ENCODE assay signal across 8 mouse cellular contexts in genomic region chr17:25077771-25078372, GRCm38 (mm10). TPM values are rescaled to one million over a fixed set of nuclear protein-coding genes. Genes with fewer than 3 reads are reported as not detected.
DNase-seq lines count a peak whose midpoint lies in the region; ATAC-seq and TF ChIP-seq lines count a peak whose summit lies in the region.

No protein-coding gene starts in this region.

- TF ChIP-seq CTCF in cortical plate, adult 2 months (IDR thresholded peaks at IDR 0.05; ENCODE audit: extremely low read depth, insufficient read depth, low read length), result no peak
- no peak for TF ChIP-seq CTCF in kidney, postnatal 0 days (IDR thresholded peaks at IDR 0.05; ENCODE audit: low read depth)

- peak; percentile 66 for DNase-seq in urinary bladder, postnatal 14 days (ENCODE audit: low spot score)
- DNase-seq in urinary bladder, postnatal 10 days (ENCODE audit: low spot score), result no peak
- peak; percentile 64 for DNase-seq in kidney, postnatal 0 days (ENCODE audit: low spot score)
- DNase-seq in liver, embryonic 13.5 days, result no peak
- DNase-seq in right cerebral cortex, adult 2 months (ENCODE audit: low spot score in 2 of 2), result peak; percentile 41 to 43

- no peaks in the 10 kb centered on the region for H3K27me3 ChIP-seq in heart, embryonic 13.5 days (replicated peaks)
- no peaks in the 10 kb centered on the region for H3K27me3 ChIP-seq in kidney, postnatal 0 days (ENCODE audit: insufficient read depth, low read length)
- H3K27me3 ChIP-seq in liver, embryonic 13.5 days, result no peaks in the 10 kb centered on the region

- no peaks in the 10 kb centered on the region for H3K9me3 ChIP-seq in heart, embryonic 13.5 days
- no peaks in the 10 kb centered on the region for H3K9me3 ChIP-seq in kidney, postnatal 0 days (replicated peaks; ENCODE audit: low read length)
- no peaks in the 10 kb centered on the region for H3K9me3 ChIP-seq in liver, embryonic 13.5 days (replicated peaks)

- peak overlapping the region; percentile 64 for H3K4me2 ChIP-seq in heart, embryonic 13.5 days
- peak overlapping the region; percentile 63 for H3K4me2 ChIP-seq in kidney, postnatal 0 days (ENCODE audit: low read length)
- 0 out of 2 replicates have a peak overlapping the region, but pooled peaks have one; percentile 17 for H3K4me2 ChIP-seq in liver, embryonic 13.5 days

- peaks cover 11% of the 10 kb centered on the region; the same call in 1 of the 2 replicates for H3K36me3 ChIP-seq in heart, embryonic 13.5 days
- no peaks in the 10 kb centered on the region for H3K36me3 ChIP-seq in kidney, postnatal 0 days (ENCODE audit: insufficient read depth, low read length)
- no peaks in the 10 kb centered on the region for H3K36me3 ChIP-seq in liver, embryonic 13.5 days

- H3K9ac ChIP-seq in heart, embryonic 13.5 days, result peak overlapping the region; percentile 74
- H3K9ac ChIP-seq in kidney, postnatal 0 days (ENCODE audit: low read depth, low read length), result peak overlapping the region; percentile 65; the same call in 1 of the 2 replicates
- no peak overlapping the region for H3K9ac ChIP-seq in liver, embryonic 13.5 days

- peaks cover 12% of the 10 kb centered on the region for H3K4me1 ChIP-seq in cortical plate, adult 2 months (ENCODE audit: control insufficient read depth, insufficient read depth, low read length)
- H3K4me1 ChIP-seq in heart, embryonic 13.5 days, result peaks cover 58% of the 10 kb centered on the region
- H3K4me1 ChIP-seq in kidney, postnatal 0 days (replicated peaks; ENCODE audit: insufficient read depth, low read length), result peaks cover 8% of the 10 kb centered on the region; the same call in 1 of the 2 replicates
- peaks cover 13% of the 10 kb centered on the region for H3K4me1 ChIP-seq in liver, embryonic 13.5 days (replicated peaks)

- no peak overlapping the region; the same call in 1 of the 2 replicates for H3K27ac ChIP-seq in cortical plate, adult 2 months (ENCODE audit: insufficient read depth, low read length)
- H3K27ac ChIP-seq in heart, embryonic 13.5 days (replicated peaks), result peak overlapping the region; percentile 80
- peak overlapping the region; percentile 8; the same call in 1 of the 2 replicates for H3K27ac ChIP-seq in kidney, postnatal 0 days
- H3K27ac ChIP-seq in liver, embryonic 13.5 days, result peak overlapping the region; percentile 21; the same call in 1 of the 2 replicates

- TF ChIP-seq POLR2A in cortical plate, adult 2 months (IDR thresholded peaks at IDR 0.05; ENCODE audit: extremely low read depth, insufficient read depth, low read length), result no peak

- peak overlapping the region; percentile 7; the same call in 1 of the 2 replicates for H3K4me3 ChIP-seq in cortical plate, adult 2 months (ENCODE audit: insufficient read depth, low read length)
- peak overlapping the region; percentile 53 for H3K4me3 ChIP-seq in heart, embryonic 13.5 days
- H3K4me3 ChIP-seq in kidney, postnatal 0 days (replicated peaks; ENCODE audit: low read depth, low read length), result peak overlapping the region; percentile 42
- no peak overlapping the region for H3K4me3 ChIP-seq in liver, embryonic 13.5 days (replicated peaks)

- no peak; the same call in 1 of the 2 replicates for ATAC-seq in heart, embryonic 13.5 days (ENCODE audit: extremely low read depth, insufficient number of reproducible peaks, low FRiP score, low TSS enrichment)
- ATAC-seq in kidney, postnatal 0 days (replicated peaks; ENCODE audit: low FRiP score, low read depth), result no peak
- no peak for ATAC-seq in liver, embryonic 13.5 days (ENCODE audit: low read depth)
- ATAC-seq in erythroid progenitor cell, adult 5-6 weeks (replicated peaks; ENCODE audit: low FRiP score, poor library complexity, severe bottlenecking), result no peak

- 42% methylated on average over 13 of the region's 13 CpGs for WGBS in heart, embryonic 13.5 days
- 46% methylated on average over 13 of the region's 13 CpGs for WGBS in kidney, postnatal 0 days
- 68% methylated on average over 13 of the region's 13 CpGs for WGBS in liver, embryonic 13.5 days (ENCODE audit: insufficient replicate concordance)

RNA-seq across cellular contexts. Expression of gene Tmem204, which starts 5.5 kb away (rescaled TPM):
- polyA plus RNA-seq in cortical plate, adult 2 months (2012; rRNA removed), result 17.8 and 19.4 TPM in 2 replicates
- polyA plus RNA-seq in heart, embryonic 13.5 days (2015; fragmentation: Nextera tagmentation; extraction: Ambion mirVana), result 18.0 and 19.4 TPM in 2 replicates
- 54.5 and 59.9 TPM in 2 replicates for polyA plus RNA-seq in kidney, postnatal 0 days (2015; fragmentation: Nextera tagmentation; extraction: Ambion mirVana)
- polyA plus RNA-seq in liver, embryonic 13.5 days (2015; fragmentation: Nextera tagmentation; extraction: Ambion mirVana), result 5.2 and 5.6 TPM in 2 replicates
- total RNA-seq in erythroid progenitor cell, adult 5-6 weeks (2015; ENCODE audit: low replicate concordance), result not detected in 2 replicates
- not detected in 2 replicates for total RNA-seq in erythroid progenitor cell, adult 5-6 weeks (2017; ENCODE audit: low replicate concordance)

RNA-seq across cellular contexts. Expression of gene Telo2, which starts 37.9 kb away (rescaled TPM):
- 18.5 and 24.8 TPM in 2 replicates for polyA plus RNA-seq in cortical plate, adult 2 months (2012; rRNA removed)
- 25.1 and 29.0 TPM in 2 replicates for polyA plus RNA-seq in heart, embryonic 13.5 days (2015; fragmentation: Nextera tagmentation; extraction: Ambion mirVana)
- polyA plus RNA-seq in kidney, postnatal 0 days (2015; fragmentation: Nextera tagmentation; extraction: Ambion mirVana), result 24.2 and 24.7 TPM in 2 replicates
- polyA plus RNA-seq in liver, embryonic 13.5 days (2015; fragmentation: Nextera tagmentation; extraction: Ambion mirVana), result 16.3 and 18.2 TPM in 2 replicates
- 3.2 and 5.0 TPM in 2 replicates for total RNA-seq in erythroid progenitor cell, adult 5-6 weeks (2015; ENCODE audit: low replicate concordance)
- total RNA-seq in erythroid progenitor cell, adult 5-6 weeks (2017; ENCODE audit: low replicate concordance), result 10.5 and 42.6 TPM in 2 replicates

RNA-seq across cellular contexts. Expression of gene Ptx4, which starts 42.7 kb away (rescaled TPM):
- polyA plus RNA-seq in cortical plate, adult 2 months (2012; rRNA removed), result 0.19 and 0.34 TPM in 2 replicates
- 0.11 and 0.15 TPM in 2 replicates for polyA plus RNA-seq in heart, embryonic 13.5 days (2015; fragmentation: Nextera tagmentation; extraction: Ambion mirVana)
- not detected in 2 replicates for polyA plus RNA-seq in kidney, postnatal 0 days (2015; fragmentation: Nextera tagmentation; extraction: Ambion mirVana)
- polyA plus RNA-seq in liver, embryonic 13.5 days (2015; fragmentation: Nextera tagmentation; extraction: Ambion mirVana), result 0.09 TPM in 1 of 2 replicates, not detected in the other
- total RNA-seq in erythroid progenitor cell, adult 5-6 weeks (2015; ENCODE audit: low replicate concordance), result not detected in 2 replicates
- not detected in 2 replicates for total RNA-seq in erythroid progenitor cell, adult 5-6 weeks (2017; ENCODE audit: low replicate concordance)

RNA-seq across cellular contexts. Expression of gene Clcn7, which starts 55.3 kb away (rescaled TPM):
- polyA plus RNA-seq in cortical plate, adult 2 months (2012; rRNA removed), result 45.6 and 47.0 TPM in 2 replicates
- polyA plus RNA-seq in heart, embryonic 13.5 days (2015; fragmentation: Nextera tagmentation; extraction: Ambion mirVana), result 15.7 and 17.9 TPM in 2 replicates
- polyA plus RNA-seq in kidney, postnatal 0 days (2015; fragmentation: Nextera tagmentation; extraction: Ambion mirVana), result 14.7 and 17.2 TPM in 2 replicates
- 9.1 and 12.8 TPM in 2 replicates for polyA plus RNA-seq in liver, embryonic 13.5 days (2015; fragmentation: Nextera tagmentation; extraction: Ambion mirVana)
- 17.3 and 23.1 TPM in 2 replicates for total RNA-seq in erythroid progenitor cell, adult 5-6 weeks (2015; ENCODE audit: low replicate concordance)
- 20.0 and 22.6 TPM in 2 replicates for total RNA-seq in erythroid progenitor cell, adult 5-6 weeks (2017; ENCODE audit: low replicate concordance)

Comparison
In these comparisons a context has a peak if more than half of its experiments do, and no peak if none do; other contexts are left out.
1. DNase-seq: peak in urinary bladder, postnatal 14 days (single experiment), kidney, postnatal 0 days (single experiment) and right cerebral cortex, adult 2 months (2 of 2); none in urinary bladder, postnatal 10 days (single experiment) and liver, embryonic 13.5 days (single experiment).
2. Peak in every context shown above with its lines, with median percentiles within 50 percentile points of each other: H3K4me2 ChIP-seq.